Mouse (Mus musculus): ENCODE data around the gene Sec11a. TPM values are rescaled to one million over a fixed set of nuclear protein-coding genes. Genes with fewer than 3 reads are reported as not detected.
"Not testable (repeated sequence)": the region's sequence is repeated elsewhere in the genome, so short reads cannot be mapped to it uniquely, and the experiment has no call there.

Sec11a gene
- polyA plus RNA-seq, 1 experiment from 2014 or later: 164 TPM

DNA sequence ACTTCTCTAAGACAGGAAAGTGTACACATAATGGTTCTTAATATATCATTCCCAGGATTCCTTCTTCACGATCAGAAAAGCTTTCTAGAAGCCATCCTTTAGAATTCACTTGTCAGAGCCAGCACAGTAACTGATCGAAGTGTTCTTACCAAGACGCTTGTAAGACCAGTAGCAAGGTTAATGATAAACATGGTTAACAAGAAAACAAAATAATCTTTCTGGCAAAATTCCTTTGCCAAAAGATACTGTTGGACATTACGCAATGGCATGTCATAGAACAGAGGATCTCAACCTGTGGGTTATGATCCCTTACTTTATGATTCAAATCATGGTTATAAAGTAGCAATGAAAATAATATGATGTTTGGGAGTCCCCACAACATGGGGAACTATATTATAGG, 3.9 kb upstream of the Sec11a start:
- ATAC-seq (ENCODE audit: low FRiP score, low read depth): no peak
- Histone ChIP-seq H3K4me2 (replicated peaks) (no peak overlapping the region), H3K4me1 (peaks cover 7% of the 10 kb centered on the region), H3K27me3 (peaks cover 9% of the 10 kb centered on the region; the same call in 1 of the 2 replicates), H3K4me3 (no peak overlapping the region), H3K36me3 (no peaks in the 10 kb centered on the region), H3K9me3 (no peaks in the 10 kb centered on the region), H3K27ac (replicated peaks) (no peak overlapping the region), H3K9ac (replicated peaks) (no peak overlapping the region)
- 92% methylated on average over 4 of the region's 4 CpGs for WGBS

DNA sequence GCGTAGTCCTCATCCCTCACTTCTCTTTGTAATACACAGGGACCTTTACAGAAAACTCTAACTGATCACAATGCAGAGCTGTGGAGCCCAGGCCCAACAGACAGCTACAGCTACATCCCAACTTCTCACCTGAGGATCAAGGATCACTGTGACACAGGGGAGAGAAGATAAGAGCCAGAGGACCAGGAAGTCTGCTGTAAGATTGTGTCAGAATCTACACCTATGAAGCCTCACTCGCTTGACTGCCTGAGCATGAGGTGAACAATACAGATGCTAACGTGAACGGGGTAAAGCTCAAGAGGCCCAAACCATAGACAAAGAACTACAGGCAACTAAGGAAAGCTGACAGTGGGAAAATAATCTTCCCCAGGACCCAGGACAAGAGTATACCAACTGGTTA, 7.8 kb downstream of the Sec11a start:
- H3K27ac ChIP-seq (replicated peaks): no peak overlapping the region
- no peak for ATAC-seq (ENCODE audit: low FRiP score, low read depth)
- H3K27me3 ChIP-seq: no peaks in the 10 kb centered on the region
- H3K4me3 ChIP-seq: no peak overlapping the region
- H3K9ac ChIP-seq (replicated peaks): no peak overlapping the region
- WGBS: 95% methylated on average over 4 of the region's 4 CpGs
- peaks cover 16% of the 10 kb centered on the region for H3K36me3 ChIP-seq
- H3K4me1 ChIP-seq: no peaks in the 10 kb centered on the region
- H3K4me2 ChIP-seq (replicated peaks): no peak overlapping the region
- H3K9me3 ChIP-seq: no peaks in the 10 kb centered on the region

GRCm38 (mm10) chr7:80937304-80937666, 10.3 kb downstream of the Sec11a start:
- not testable (repeated sequence) for H3K27ac ChIP-seq (replicated peaks); H3K27me3 ChIP-seq; H3K9me3 ChIP-seq; H3K4me3 ChIP-seq; H3K4me2 ChIP-seq (replicated peaks); H3K9ac ChIP-seq (replicated peaks); ATAC-seq (ENCODE audit: low FRiP score, low read depth); H3K4me1 ChIP-seq
- peaks cover 28% of the 10 kb centered on the region for H3K36me3 ChIP-seq

DNA sequence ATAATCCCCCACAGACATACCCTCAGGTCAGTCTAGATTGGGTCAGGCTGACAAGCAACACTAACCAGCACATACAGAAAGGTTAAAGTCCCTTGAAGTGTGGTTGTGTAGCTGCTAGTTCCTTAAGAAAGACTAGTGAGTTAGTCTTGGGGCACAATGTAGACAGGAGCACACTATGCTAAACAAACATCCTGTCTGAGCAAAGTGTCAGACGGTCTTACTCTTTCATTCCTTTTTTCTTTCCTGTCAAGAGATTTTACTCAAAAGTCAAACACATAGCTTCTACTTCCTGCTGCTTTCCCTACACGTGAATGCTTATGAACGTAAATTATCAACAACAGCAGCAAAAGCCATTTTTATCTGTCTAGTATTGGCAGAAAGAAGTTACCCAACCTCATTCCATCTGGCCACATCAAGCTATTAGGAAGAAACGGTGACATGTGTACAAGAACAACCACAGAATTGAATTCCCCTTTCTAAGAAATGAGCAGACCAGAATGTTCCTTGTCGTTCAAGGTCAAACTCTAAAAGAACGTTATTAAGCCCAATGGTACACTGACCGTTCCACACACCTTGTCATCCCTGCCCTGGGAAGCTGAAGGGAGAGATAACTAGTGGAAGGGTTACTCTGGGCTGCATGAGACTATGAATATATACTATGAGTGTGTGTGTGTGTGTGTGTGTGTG, 10.8 kb downstream of the Sec11a start:
- WGBS: 87% methylated on average over 7 of the region's 7 CpGs
- peaks cover 33% of the 10 kb centered on the region for H3K36me3 ChIP-seq
- not testable (repeated sequence) for H3K4me3 ChIP-seq

GRCm38 (mm10) chr7:80935834-80936233, 11.7 kb downstream of the Sec11a start:
- WGBS: 94% methylated on average over 1 of the region's 1 CpGs
- Histone ChIP-seq H3K27ac (replicated peaks) (no peak overlapping the region), H3K9me3 (no peaks in the 10 kb centered on the region), H3K36me3 (peaks cover 41% of the 10 kb centered on the region), H3K9ac (replicated peaks) (no peak overlapping the region), H3K4me3 (no peak overlapping the region), H3K27me3 (no peaks in the 10 kb centered on the region), H3K4me2 (replicated peaks) (no peak overlapping the region), H3K4me1 (no peaks in the 10 kb centered on the region)
- no peak for ATAC-seq (ENCODE audit: low FRiP score, low read depth)

More for the DNA sequence above, 10.8 kb downstream of the Sec11a start:
- not testable (repeated sequence) for H3K4me1 ChIP-seq; H3K4me2 ChIP-seq (replicated peaks); H3K27ac ChIP-seq (replicated peaks); H3K27me3 ChIP-seq; H3K9ac ChIP-seq (replicated peaks); H3K9me3 ChIP-seq; ATAC-seq (ENCODE audit: low FRiP score, low read depth)

DNA sequence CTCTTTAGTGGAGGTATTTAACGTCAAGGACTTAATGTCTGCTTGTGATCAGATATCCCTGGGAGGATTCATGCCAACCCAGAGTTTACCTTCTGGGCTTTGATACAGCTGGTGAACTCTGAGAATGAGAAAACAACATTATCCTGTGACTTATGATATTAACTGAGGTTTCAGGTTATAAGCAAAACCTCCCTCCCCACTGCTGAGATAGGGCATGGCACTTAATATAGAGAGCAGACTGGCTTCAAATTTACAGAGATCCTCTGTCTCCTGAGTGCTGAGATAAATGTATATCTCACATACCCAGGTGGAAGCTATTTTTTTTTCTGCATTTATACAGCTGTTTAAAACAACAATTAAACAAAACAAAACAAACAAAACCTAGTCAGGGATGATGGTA, 14.8 kb downstream of the Sec11a start:
- 93% methylated on average over 1 of the region's 1 CpGs for WGBS

GRCm38 (mm10) chr7:80931618-80932207, 15.9 kb downstream of the Sec11a start:
- no peak overlapping the region for H3K4me2 ChIP-seq (replicated peaks)
- ATAC-seq (ENCODE audit: low FRiP score, low read depth): no peak
- 93% methylated on average over 8 of the region's 8 CpGs for WGBS
- peaks cover 42% of the 10 kb centered on the region for H3K36me3 ChIP-seq
- no peak overlapping the region for H3K9ac ChIP-seq (replicated peaks)
- H3K27me3 ChIP-seq: no peaks in the 10 kb centered on the region
- H3K4me3 ChIP-seq: no peak overlapping the region
- no peaks in the 10 kb centered on the region for H3K4me1 ChIP-seq
- no peaks in the 10 kb centered on the region for H3K9me3 ChIP-seq
- H3K27ac ChIP-seq (replicated peaks): no peak overlapping the region

More for the DNA sequence above, 14.8 kb downstream of the Sec11a start:
- no peak for ATAC-seq (ENCODE audit: low FRiP score, low read depth)
- Histone ChIP-seq H3K9me3 (no peaks in the 10 kb centered on the region), H3K4me1 (no peaks in the 10 kb centered on the region), H3K4me3 (no peak overlapping the region), H3K36me3 (peaks cover 35% of the 10 kb centered on the region), H3K4me2 (replicated peaks) (no peak overlapping the region), H3K9ac (replicated peaks) (no peak overlapping the region), H3K27ac (replicated peaks) (no peak overlapping the region), H3K27me3 (no peaks in the 10 kb centered on the region)

- no peak overlapping the region for H3K4me3 ChIP-seq
- no peaks in the 10 kb centered on the region for H3K9me3 ChIP-seq
- 95% methylated on average over 2 of the region's 2 CpGs for WGBS
- H3K4me1 ChIP-seq: no peaks in the 10 kb centered on the region
- no peak overlapping the region for H3K27ac ChIP-seq (replicated peaks)
- H3K9ac ChIP-seq (replicated peaks): no peak overlapping the region
- H3K36me3 ChIP-seq: peaks cover 68% of the 10 kb centered on the region
- H3K4me2 ChIP-seq (replicated peaks): no peak overlapping the region
- ATAC-seq (ENCODE audit: low FRiP score, low read depth): no peak
- no peaks in the 10 kb centered on the region for H3K27me3 ChIP-seq
Measured at GRCm38 (mm10) chr7:80923165-80923564, 24.4 kb downstream of the Sec11a start.

DNA sequence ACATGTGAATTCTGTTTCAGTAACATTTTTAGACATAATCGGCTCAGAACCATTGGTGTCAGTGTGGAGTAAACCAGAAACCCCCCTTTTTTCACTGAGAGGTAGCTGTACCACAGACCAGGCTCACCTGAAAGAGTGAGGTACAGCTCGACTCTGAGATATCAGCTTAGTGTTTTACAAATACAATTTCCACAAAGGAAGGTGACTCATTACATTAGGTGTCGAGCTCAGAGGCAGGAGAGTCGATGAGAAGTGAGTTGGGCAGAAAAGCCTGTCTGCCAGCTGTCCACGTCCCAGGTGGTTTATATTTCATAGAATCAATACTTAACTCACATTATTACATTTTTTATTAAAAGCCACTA, 28.0 kb downstream of the Sec11a start:
- 88% methylated on average over 5 of the region's 5 CpGs for WGBS
- Histone ChIP-seq H3K9me3 (no peaks in the 10 kb centered on the region), H3K4me3 (no peak overlapping the region), H3K4me2 (replicated peaks) (no peak overlapping the region), H3K9ac (replicated peaks) (no peak overlapping the region), H3K4me1 (no peaks in the 10 kb centered on the region), H3K27ac (replicated peaks) (no peak overlapping the region), H3K27me3 (no peaks in the 10 kb centered on the region), H3K36me3 (peaks cover 75% of the 10 kb centered on the region)
- no peak for ATAC-seq (ENCODE audit: low FRiP score, low read depth)

DNA sequence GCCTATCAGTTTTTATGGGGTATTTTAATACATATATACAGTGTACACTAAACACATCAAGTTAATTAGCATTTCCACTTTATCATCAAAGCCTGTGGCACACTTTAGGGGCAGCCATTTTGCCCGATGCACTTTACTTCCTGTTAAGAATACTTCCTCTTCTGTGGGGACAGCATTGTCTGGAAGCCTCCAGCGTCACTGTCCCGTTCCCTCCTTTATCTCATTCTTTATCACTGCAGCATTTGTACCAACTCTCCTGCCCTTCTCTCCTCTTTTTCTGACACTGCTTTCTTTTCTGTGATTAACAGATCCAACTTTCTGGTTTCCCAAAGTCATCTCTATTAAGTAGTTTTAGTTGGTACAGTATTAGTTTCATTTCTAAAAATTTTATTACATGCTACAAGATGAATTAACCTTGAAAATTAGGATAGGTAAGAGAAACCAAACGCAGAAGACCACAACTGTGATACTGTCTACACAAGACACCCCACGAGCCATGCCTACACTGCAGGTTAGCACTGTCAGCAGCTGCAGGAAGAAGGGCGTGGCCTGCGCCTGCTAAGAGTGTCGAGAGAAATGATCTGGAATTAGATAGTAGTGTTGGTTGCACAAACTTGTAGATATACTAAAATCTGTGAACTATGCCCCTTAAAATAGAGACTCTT, 28.5 kb downstream of the Sec11a start:
- H3K4me1 ChIP-seq: no peaks in the 10 kb centered on the region
- no peak overlapping the region for H3K4me2 ChIP-seq (replicated peaks)
- ATAC-seq (ENCODE audit: low FRiP score, low read depth): no peak
- H3K9me3 ChIP-seq: no peaks in the 10 kb centered on the region
- H3K27ac ChIP-seq (replicated peaks): no peak overlapping the region
- H3K4me3 ChIP-seq: no peak overlapping the region
- peaks cover 72% of the 10 kb centered on the region for H3K36me3 ChIP-seq
- H3K27me3 ChIP-seq: no peaks in the 10 kb centered on the region
- H3K9ac ChIP-seq (replicated peaks): no peak overlapping the region
- WGBS: 84% methylated on average over 8 of the region's 8 CpGs

DNA sequence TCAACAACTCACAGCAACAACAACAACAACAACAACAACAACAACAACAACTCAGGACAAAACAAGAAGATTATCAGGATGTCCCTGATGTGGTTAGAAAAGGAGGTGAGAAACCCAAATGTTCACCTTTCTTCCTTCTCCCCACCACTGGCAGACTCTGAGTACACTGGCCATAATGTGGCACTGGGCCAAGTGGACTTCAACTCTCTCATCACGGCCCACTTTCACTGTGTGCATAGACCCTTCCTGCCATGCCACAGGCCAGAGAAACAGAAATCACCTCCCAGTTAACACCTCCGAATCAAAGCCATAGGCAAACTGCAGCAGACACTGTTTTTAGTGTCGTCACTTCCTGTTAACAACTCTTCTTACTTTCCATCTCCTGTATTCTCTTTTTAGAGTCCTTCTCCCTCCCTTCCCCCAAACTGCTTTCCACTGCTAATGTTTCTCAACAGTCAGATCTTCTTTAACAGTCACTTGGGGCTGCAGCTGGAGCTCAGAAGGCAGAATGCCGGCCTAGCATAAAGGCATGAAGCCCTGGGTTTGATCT, 29.6 kb downstream of the Sec11a start:
- H3K9me3 ChIP-seq: no peaks in the 10 kb centered on the region
- no peak overlapping the region for H3K4me2 ChIP-seq (replicated peaks)
- H3K27me3 ChIP-seq: no peaks in the 10 kb centered on the region
- 93% methylated on average over 4 of the region's 4 CpGs for WGBS
- H3K4me3 ChIP-seq: no peak overlapping the region
- no peak overlapping the region for H3K27ac ChIP-seq (replicated peaks)
- H3K4me1 ChIP-seq: no peaks in the 10 kb centered on the region
- peaks cover 76% of the 10 kb centered on the region for H3K36me3 ChIP-seq
- H3K9ac ChIP-seq (replicated peaks): no peak overlapping the region
- ATAC-seq (ENCODE audit: low FRiP score, low read depth): no peak

DNA sequence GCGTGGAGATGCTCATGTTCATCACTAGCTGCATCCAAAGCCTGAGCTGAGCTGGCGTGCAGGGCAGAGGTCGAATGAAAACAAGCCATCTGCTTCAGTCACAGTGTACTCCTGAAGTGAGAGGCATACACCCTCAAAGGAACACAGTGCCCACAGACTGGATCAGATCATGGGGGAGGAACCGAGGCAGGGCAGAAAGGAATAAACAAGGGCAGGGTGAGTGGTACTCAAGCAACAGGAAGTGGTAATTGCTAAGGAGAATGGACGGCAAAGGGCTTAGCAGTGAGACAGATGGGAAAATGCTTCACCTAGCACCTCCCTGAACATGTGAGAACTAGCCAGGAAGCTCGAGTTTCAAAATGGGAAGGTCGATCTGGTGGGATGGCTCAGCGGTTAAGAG, 35.1 kb downstream of the Sec11a start:
- Histone ChIP-seq H3K4me1 (no peaks in the 10 kb centered on the region), H3K27ac (replicated peaks) (no peak overlapping the region), H3K4me2 (replicated peaks) (no peak overlapping the region), H3K36me3 (peaks cover 67% of the 10 kb centered on the region), H3K27me3 (no peaks in the 10 kb centered on the region), H3K9me3 (no peaks in the 10 kb centered on the region), H3K9ac (replicated peaks) (no peak overlapping the region), H3K4me3 (no peak overlapping the region)
- no peak for ATAC-seq (ENCODE audit: low FRiP score, low read depth)
- 89% methylated on average over 8 of the region's 8 CpGs for WGBS
